Mouse (Mus musculus) bone marrow macrophage, adult 2 months (primary cell): ENCODE results near the gene Ahcyl1. TPM values are rescaled to one million over a fixed set of nuclear protein-coding genes. Genes with fewer than 3 reads are reported as not detected.
"Not testable (repeated sequence)": the region's sequence is repeated elsewhere in the genome, so short reads cannot be mapped to it uniquely, and the experiment has no call there.

ENCODE experiments used
- H3K27ac ChIP-seq: 2 replicates; pipeline ENCODE4 v1.5.1; 2012; ENCODE audit warnings: low read depth, low read length; ENCODE audit not compliant: insufficient read depth
- H3K4me1 ChIP-seq: 2 replicates; pipeline ENCODE4 v1.6.1; 2012; ENCODE audit warnings: low read length; ENCODE audit not compliant: control insufficient read depth, insufficient read depth
- H3K4me3 ChIP-seq: 2 replicates; pipeline ENCODE4 v1.5.1; 2012; ENCODE audit warnings: mild to moderate bottlenecking, low read length, moderate library complexity; ENCODE audit not compliant: insufficient read depth
- CTCF ChIP-seq: IDR thresholded peaks from 2 replicates; pipeline ENCODE4 v1.5.1; 2012; ENCODE audit warnings: low read depth, mild to moderate bottlenecking, low read length, moderate library complexity
- POLR2A ChIP-seq: IDR thresholded peaks from 2 replicates; pipeline ENCODE4 v1.6.1; 2012; ENCODE audit warnings: mild to moderate bottlenecking, low read depth, low read length, borderline replicate concordance
- polyA plus RNA-seq: library from polyadenylated mRNA; stranded (reverse); fragments of >200 nt; gene quantifications from 2 replicates; pipeline ENCODE4 v1.2.4, GENCODE M21; 2012; ENCODE audit not compliant: missing spikeins, insufficient read depth, insufficient read length

The Ahcyl1 gene
- polyA plus RNA-seq, 1 experiment = 87.4 TPM

GRCm38 (mm10) chr3:107664641-107665040, 31.7 kb downstream of the Ahcyl1 start:
- no peaks in the 10 kb centered on the region for H3K4me1 ChIP-seq
- H3K4me3 ChIP-seq = no peak overlapping the region
- H3K27ac ChIP-seq = no peak overlapping the region
- TF ChIP-seq CTCF = no peak
- TF ChIP-seq POLR2A = no peak

GRCm38 (mm10) chr3:107659000-107659399, 37.4 kb downstream of the Ahcyl1 start:
- TF ChIP-seq CTCF = no peak
- no peak overlapping the region for H3K4me3 ChIP-seq
- no peak overlapping the region for H3K27ac ChIP-seq
- H3K4me1 ChIP-seq = peaks cover 11% of the 10 kb centered on the region

GRCm38 (mm10) chr3:107656888-107657287, 39.5 kb downstream of the Ahcyl1 start:
- no peak overlapping the region for H3K27ac ChIP-seq
- TF ChIP-seq POLR2A = no peak
- TF ChIP-seq CTCF = no peak
- H3K4me1 ChIP-seq = peaks cover 11% of the 10 kb centered on the region
- no peak overlapping the region for H3K4me3 ChIP-seq

GRCm38 (mm10) chr3:107656151-107656550, 40.2 kb downstream of the Ahcyl1 start:
- H3K27ac ChIP-seq = no peak overlapping the region

GRCm38 (mm10) chr3:107655491-107655890, 40.9 kb downstream of the Ahcyl1 start:
- Histone ChIP-seq H3K4me3 (no peak overlapping the region), H3K4me1 (peaks cover 11% of the 10 kb centered on the region), H3K27ac (no peak overlapping the region)
- TF ChIP-seq POLR2A (no peak), CTCF (no peak)

More at GRCm38 (mm10) chr3:107656151-107656550, 40.2 kb downstream of the Ahcyl1 start:
- no peak for TF ChIP-seq POLR2A
- no peak for TF ChIP-seq CTCF
- H3K4me1 ChIP-seq = peaks cover 11% of the 10 kb centered on the region
- no peak overlapping the region for H3K4me3 ChIP-seq

GRCm38 (mm10) chr3:107654861-107655260, 41.5 kb downstream of the Ahcyl1 start:
- no peak overlapping the region for H3K4me3 ChIP-seq
- H3K27ac ChIP-seq = no peak overlapping the region
- peaks cover 11% of the 10 kb centered on the region for H3K4me1 ChIP-seq
- TF ChIP-seq CTCF (no peak), POLR2A (no peak)

- H3K4me3 ChIP-seq = no peak overlapping the region
- no peak overlapping the region for H3K27ac ChIP-seq
- no peak for TF ChIP-seq POLR2A
- TF ChIP-seq CTCF = no peak
- H3K4me1 ChIP-seq = peaks cover 11% of the 10 kb centered on the region
Measured at GRCm38 (mm10) chr3:107652968-107653367, 43.4 kb downstream of the Ahcyl1 start.

GRCm38 (mm10) chr3:107650276-107650675, 46.1 kb downstream of the Ahcyl1 start:
- not testable (repeated sequence) for H3K4me3 ChIP-seq, H3K4me1 ChIP-seq, H3K27ac ChIP-seq

- Histone ChIP-seq H3K4me1 (no peaks in the 10 kb centered on the region), H3K27ac (no peak overlapping the region), H3K4me3 (no peak overlapping the region)
- no peak for TF ChIP-seq POLR2A
- TF ChIP-seq CTCF = no peak
Measured at GRCm38 (mm10) chr3:107646947-107647346, 49.4 kb downstream of the Ahcyl1 start.

- Histone ChIP-seq H3K4me1 (0 out of 2 replicates have a peak, but pooled peaks cover 3% of the 10 kb centered on the region), H3K4me3 (no peak overlapping the region), H3K27ac (no peak overlapping the region)
- TF ChIP-seq CTCF (no peak), POLR2A (no peak)
Measured at GRCm38 (mm10) chr3:107637606-107638172, 58.7 kb downstream of the Ahcyl1 start.

GRCm38 (mm10) chr3:107636236-107636635, 60.1 kb downstream of the Ahcyl1 start:
- no peak overlapping the region for H3K27ac ChIP-seq
- H3K4me1 ChIP-seq = peaks cover 7% of the 10 kb centered on the region; the same call in 1 of the 2 replicates
- no peak overlapping the region for H3K4me3 ChIP-seq
- TF ChIP-seq CTCF (no peak), POLR2A (no peak)
